Mouse (Mus musculus) common myeloid progenitor, adult 5-6 weeks (primary cell): ENCODE data around the gene Ubqln1. TPM values are rescaled to one million over a fixed set of nuclear protein-coding genes. Genes with fewer than 3 reads are reported as not detected.
A peak's percentile ranks its signal among the peaks of the same experiment; 100 is the strongest.

Source experiments
- ATAC-seq: replicated peaks from 2 replicates; pipeline ENCODE4 v1.8.0; 2016; ENCODE audit warnings: low read depth, mild to moderate bottlenecking, moderate TSS enrichment, inconsistent platforms; ENCODE audit not compliant: poor library complexity, severe bottlenecking
- total RNA-seq: library from RNA; stranded (forward); fragments of 200-1000, 187-1606 nt; gene quantifications from 2 replicates; pipeline ENCODE4 v1.2.3, GENCODE M21; 2017

Ubqln1 gene
- total RNA-seq, 1 experiment from 2014 or later: 76.1 TPM

GRCm38 (mm10) chr13:58201908-58202307 is 13.5 kb downstream of the Ubqln1 start:
- no peak for ATAC-seq

DNA sequence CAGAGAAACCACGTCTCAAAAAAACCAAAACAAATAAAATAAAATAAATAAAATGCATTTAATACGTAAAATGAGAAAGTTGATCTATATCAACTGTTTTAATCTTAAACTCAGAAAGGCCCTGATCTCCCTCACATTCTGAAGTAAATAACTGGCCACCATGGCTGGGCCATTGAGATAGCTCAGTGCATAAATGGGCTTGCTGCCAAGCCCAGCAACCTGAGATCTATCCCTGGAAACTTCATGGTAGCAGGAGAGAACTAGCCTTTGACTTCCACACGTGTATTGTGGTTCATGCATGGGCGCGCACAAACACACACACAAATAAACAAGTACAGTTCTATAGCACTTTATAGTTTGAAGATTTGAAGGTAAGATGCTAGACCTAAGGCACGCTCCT is 14.1 kb downstream of the Ubqln1 start:
- no peak for ATAC-seq

DNA sequence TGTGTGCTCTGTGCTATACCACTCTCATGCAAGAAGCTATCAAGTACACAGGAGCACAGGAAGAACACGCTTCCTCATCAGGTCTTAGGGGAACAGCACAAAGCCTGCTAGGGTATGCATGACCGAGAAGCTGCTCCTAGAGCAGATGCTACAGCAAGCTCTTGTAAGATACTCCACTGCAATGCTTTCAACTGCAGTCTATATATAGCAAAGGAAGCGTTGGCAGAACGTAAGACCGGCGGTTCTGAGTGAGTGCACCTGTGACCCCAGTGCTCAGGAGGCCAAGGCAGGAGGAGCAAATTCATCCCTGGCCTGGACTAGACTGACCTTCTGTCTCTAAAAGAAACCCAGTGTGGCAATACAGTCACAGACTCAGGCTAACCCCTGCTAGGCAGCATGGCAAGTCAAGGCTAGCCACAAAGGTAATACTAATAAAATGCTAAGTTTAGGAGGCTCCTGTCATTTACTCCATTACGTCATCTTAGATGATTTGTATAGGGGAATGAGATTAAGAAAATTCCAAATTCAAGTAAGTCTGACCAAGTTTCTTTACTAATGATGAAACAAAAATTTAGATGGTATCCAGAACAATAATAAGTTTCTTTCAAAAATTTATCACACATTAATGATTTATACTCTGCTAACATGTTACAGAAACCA is 17.3 kb downstream of the Ubqln1 start:
- no peak for ATAC-seq

GRCm38 (mm10) chr13:58197211-58197610 is 18.2 kb downstream of the Ubqln1 start:
- ATAC-seq: no peak

GRCm38 (mm10) chr13:58194908-58195307 is 20.5 kb downstream of the Ubqln1 start:
- ATAC-seq: no peak

GRCm38 (mm10) chr13:58193221-58193620 is 22.2 kb downstream of the Ubqln1 start:
- ATAC-seq: no peak

DNA sequence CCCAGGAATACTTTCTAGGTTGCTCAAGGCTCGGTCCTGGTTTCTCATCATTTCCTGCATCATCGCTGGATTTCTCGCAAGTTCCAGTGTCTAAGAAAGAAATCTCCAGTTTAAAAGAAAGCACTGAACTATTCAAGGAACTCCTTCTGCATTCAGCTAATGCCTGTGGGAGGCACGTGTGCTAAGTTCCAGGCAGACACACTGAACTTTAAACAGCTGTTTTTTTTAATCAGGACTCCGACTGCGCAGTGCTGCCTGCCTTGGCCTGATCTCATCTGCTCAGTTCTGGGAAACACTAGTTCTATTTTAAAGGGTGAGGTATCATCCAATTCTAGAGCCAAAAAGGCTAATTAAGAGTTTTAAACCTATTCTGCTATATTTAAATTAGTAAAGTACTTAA is 23.3 kb downstream of the Ubqln1 start:
- ATAC-seq: no peak

GRCm38 (mm10) chr13:58191516-58191915 is 23.9 kb downstream of the Ubqln1 start:
- no peak for ATAC-seq

- ATAC-seq: no peak
Measured at GRCm38 (mm10) chr13:58189473-58189872, 26.0 kb downstream of the Ubqln1 start.

DNA sequence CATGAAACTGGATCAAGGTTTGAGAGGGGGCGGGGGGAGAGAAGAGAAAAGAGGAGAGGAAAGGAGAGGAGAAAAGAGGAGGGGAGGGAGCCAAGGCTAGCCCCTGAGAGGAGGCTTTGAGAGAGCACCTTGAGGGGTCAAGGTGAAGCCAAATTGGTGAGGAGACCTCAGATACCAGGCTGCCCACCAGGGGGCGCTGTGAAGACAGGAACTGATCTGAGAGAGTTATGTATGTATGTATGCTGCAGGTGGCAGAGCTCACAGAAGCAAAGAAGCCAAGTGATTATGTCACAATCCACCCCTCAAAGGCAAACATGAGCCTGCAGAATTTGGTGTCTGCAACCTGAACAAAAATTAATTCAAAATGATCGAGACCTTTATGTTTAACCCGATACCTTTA is 27.0 kb downstream of the Ubqln1 start:
- peak; percentile 96 for ATAC-seq

DNA sequence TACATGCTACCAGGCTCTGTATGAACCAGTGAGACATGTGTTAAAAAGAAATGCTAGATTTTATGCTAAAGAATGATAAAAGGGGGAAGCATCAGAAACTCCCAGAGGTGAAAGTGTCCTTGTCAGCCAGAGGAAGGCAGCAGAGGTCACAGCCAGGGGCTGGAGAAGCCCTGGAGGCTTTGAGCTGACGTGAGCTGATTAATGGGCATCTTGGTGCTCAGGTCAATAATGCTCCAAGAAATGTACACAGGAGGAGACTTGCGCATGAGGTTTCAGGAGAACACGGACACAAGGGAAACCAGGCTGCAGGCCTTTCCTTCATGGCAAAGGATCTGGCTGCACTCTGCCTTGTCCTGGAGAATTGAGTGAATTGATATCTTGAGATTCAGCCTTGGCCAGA is 27.7 kb downstream of the Ubqln1 start:
- ATAC-seq: no peak

- no peak for ATAC-seq
Measured at GRCm38 (mm10) chr13:58186281-58186680, 29.2 kb downstream of the Ubqln1 start.

GRCm38 (mm10) chr13:58184111-58184510 is 31.3 kb downstream of the Ubqln1 start:
- no peak for ATAC-seq

DNA sequence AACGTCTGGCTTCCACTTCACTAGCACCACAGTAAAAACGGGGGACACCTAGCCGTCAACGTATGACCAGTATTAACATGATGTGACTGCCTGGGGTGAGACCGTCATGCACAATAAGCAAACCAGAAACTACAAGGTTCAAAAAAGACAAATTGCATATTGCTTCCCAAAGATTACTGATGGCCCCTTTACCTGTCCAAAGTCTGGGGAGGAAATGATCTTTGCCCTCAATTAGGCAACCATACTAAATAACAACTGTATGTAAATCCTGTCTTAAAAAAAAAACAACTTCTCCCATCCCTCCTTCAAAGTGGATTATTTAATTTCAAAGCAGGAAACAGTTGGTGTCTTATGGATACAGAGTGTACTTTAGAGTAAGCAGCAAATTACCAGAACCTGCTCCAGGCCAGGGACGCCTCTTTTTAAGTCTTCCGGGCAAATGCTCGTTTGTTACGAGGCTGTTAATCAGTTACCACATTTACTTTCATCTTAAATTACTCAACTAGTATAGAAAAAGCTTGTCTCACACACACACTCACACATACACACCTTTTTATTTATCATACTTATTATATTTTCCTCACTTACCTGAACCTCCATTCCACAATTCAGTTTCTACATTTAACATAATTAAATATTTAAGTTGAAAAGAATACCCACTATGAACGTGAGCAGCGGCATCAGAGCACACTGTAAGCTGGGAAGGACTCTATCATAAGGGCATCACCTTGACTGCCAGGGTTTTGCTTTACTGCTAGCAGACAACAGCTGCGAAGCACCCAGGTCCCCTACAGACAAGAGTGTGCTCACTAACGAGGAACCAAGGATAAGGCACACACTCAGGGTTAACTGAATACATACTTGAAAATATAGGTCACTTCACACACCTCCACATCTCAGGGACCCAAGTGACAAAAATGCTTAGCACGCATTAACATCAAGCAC is 33.6 kb downstream of the Ubqln1 start:
- ATAC-seq: no peak

DNA sequence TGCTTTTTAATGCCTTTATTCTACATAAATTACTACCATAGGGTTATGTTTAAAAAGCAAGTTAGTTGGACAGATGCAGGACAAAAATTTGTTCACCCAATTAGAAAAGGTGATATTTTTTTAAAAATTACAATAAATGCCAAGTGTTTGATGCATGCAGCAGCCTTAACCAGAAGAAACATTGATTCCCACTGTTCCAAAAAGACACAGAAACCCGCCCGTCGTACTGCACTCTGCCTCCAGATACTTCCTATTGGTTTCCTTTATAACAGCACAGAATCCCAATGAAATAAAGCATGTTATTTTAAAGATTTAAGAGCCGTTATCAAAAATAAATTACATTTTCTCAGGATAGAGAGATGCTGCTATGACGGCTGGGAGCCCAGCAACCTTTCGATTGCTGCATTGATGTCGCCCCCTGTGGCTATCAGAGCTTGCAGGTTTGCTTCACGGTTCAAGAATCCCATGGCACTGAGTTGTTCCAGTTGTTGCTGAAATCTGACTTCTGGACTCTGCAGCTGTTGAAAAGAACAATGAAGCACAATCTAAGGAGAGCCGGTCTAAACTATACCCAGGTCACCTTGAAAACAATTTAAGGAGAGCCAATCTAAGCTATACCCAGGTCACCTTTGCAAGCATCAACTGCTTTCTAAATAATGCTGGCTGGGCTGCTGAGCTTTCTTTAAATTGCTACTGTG is 37.8 kb downstream of the Ubqln1 start:
- no peak for ATAC-seq

GRCm38 (mm10) chr13:58176105-58176504 is 39.3 kb downstream of the Ubqln1 start:
- no peak for ATAC-seq

DNA sequence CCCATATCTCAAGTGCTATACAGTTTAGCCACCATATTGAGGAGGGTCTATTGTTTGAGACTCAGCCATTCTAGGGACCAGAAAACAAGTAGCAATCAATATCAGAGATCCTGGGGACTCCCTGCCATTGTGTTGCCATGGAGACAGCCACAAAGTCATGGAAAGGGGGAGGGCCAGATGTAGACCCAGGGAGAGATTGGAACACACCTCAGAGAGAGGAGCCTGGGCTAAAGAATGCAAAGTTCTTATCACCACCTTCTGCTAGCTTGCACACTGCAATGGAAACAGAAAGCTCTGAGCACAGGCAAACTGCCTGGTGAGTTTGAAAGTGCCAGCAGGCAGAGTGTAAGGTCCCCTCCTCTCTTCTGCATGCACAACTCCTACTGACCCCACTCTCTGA is 47.3 kb downstream of the Ubqln1 start:
- ATAC-seq: 0 out of 2 replicates have a peak, but pooled peaks have one; percentile 11

DNA sequence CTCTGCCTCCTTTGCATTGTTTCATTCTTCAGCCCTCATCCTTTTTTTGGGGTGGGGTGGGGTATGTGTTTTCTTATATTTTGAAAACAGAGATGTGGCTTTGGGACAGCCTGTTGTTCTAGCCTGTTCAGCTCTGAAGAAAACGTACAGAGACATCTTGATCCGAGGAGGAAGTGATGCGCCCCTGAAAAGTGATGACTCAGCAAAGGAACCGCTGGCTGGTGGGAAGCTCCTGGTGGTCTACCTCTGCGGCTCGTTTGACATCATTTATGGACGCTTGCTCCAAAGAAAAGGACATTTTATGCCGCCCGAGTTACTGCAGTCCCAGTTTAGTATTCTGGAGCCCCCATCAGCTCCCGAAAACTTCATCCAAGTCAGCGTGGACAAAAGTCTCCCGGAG is 52.1 kb downstream of the Ubqln1 start:
- ATAC-seq: no peak

DNA sequence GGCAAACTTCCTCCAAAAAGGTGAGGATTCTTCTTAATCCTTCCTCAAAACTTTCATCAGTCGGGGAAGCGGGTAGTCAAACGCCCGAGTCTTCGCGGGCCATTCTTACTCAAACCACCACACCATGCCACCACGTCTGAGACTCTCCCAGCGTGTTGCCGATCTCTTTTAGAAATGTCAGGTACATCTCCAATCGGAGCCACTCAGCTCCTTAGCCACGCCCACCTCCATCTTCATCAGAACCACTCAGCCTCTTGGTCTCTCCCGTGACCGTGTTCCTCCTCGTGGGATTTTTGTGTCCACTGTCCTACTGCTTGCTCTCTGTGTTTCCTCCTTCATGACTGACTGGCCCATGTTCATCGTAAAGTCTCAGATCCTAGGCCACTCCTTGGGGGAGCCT is 54.7 kb downstream of the Ubqln1 start:
- ATAC-seq: no peak

DNA sequence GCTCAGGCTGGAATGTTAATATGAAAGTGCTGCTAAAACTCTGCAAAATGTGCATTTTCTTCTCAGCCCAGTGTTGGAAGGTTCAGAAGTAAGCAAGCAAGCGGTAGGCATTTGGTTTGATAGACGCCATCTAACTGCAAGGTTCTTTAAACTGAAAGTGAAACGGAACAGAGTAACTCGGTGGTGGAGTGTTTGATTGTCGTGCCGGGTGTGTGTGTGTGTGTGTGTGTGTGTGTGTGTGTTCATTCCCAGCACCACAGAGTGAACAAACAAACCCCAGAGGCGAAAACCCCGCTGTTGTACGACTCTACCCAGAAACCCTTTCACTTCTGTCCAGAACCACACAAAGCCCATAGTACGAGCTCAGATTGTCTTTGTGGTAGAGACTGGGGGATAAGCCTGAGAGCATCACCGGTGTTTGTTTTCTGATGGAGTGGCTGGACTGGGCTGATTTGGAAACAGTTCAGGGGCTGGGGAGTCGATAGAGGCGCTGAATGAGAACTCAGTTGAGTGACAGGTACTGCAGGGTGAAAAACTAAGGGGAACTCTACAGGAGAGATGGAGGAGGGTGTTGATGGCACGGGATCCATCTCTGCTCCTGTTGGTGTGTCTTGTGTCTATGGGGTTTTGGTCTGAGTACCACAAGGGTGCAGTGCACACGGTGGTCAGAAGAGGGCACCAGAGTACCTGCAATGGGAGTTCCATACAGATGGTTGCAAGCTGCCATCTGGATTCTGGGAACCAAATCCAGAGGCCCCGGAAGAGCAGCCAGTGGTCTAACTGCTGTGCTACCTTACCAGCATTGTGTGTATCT is 57.1 kb downstream of the Ubqln1 start:
- ATAC-seq: peak; percentile 77
